1 mouse cellular context compared by ENCODE assay signal in the genomic region with DNA sequence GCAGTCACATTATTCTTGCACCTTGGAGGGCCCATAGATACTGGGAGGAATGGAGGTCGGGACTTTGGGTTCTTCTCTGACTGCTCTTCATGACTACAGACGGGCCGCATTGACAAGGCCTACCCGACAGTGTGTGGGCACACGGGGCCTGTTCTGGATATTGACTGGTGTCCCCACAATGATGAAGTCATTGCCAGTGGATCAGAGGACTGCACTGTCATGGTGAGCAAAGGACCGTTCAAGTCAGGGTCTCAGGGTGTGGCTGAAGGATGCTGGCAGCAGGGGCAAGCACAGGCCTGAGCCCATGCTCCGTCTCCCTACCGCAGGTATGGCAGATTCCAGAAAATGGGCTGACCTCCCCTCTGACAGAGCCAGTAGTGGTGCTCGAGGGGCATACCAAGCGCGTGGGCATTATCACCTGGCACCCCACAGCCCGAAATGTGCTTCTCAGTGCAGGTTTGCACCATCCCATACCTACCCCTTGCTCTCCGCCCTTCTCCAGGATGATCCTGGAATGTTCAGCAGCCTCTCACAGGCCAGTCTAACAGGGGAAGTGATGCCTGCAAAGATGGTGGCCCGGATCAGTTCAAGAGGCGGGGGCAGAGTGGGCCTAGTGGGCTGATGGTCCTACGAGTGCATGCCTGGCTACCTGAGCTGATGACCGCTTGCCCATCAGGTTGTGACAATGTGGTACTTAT.
A peak's percentile ranks its signal among the peaks of the same experiment; 100 is the strongest.
TF ChIP-seq lines count a peak whose summit lies in the region.

No protein-coding gene starts in this region.

TF ChIP-seq in CH12.LX, 34 proteins besides CTCF, POLR2A, EP300 and RAD21:
- TF ChIP-seq TBP (conservative IDR thresholded peaks at IDR 0.05; ENCODE audit: low read depth, low read length) (no peak), IRF4 (IDR thresholded peaks at IDR 0.05; ENCODE audit: low read depth, low read length) (no peak), ETS1 (conservative IDR thresholded peaks at IDR 0.05; ENCODE audit: low read depth, low read length) (no peak), NELFE (IDR thresholded peaks at IDR 0.05; ENCODE audit: low read depth, low read length) (no peak), SIN3A (IDR thresholded peaks at IDR 0.05; ENCODE audit: low read length) (peak; percentile 50; the same call in 1 of the 2 replicates), MXI1 (IDR thresholded peaks at IDR 0.05; ENCODE audit: low read depth, low read length) (0 out of 2 replicates have a peak, but pooled peaks have one; percentile 39), MAFK (IDR thresholded peaks at IDR 0.05; ENCODE audit: insufficient replicate concordance, low read length) (no peak), SMC3 (IDR thresholded peaks at IDR 0.05; ENCODE audit: low read depth, low read length) (no peak), ELF1 (IDR thresholded peaks at IDR 0.05; ENCODE audit: low read depth, low read length) (no peak), USF2 (conservative IDR thresholded peaks at IDR 0.05; ENCODE audit: low read depth, low read length) (no peak), JUN (IDR thresholded peaks at IDR 0.05; ENCODE audit: insufficient read depth, low read depth, low read length) (no peak), POLR2AphosphoS2 (IDR thresholded peaks at IDR 0.05; ENCODE audit: low read depth, low read length) (no peak), MAX (IDR thresholded peaks at IDR 0.05; ENCODE audit: low read length) (no peak), PAX5 (IDR thresholded peaks at IDR 0.05; ENCODE audit: low read length) (no peak), HCFC1 (IDR thresholded peaks at IDR 0.05; ENCODE audit: low read depth, low read length) (no peak), RCOR1 (conservative IDR thresholded peaks at IDR 0.05; ENCODE audit: low read depth, low read length) (no peak), CHD1 (IDR thresholded peaks at IDR 0.05; ENCODE audit: low read depth, low read length) (0 out of 2 replicates have a peak, but pooled peaks have one; percentile 26), GABPA (IDR thresholded peaks at IDR 0.05; ENCODE audit: insufficient replicate concordance, low read depth, low read length) (no peak), KAT2A (IDR thresholded peaks at IDR 0.05; ENCODE audit: insufficient replicate concordance, low read length) (no peak), E2F4 (IDR thresholded peaks at IDR 0.05; ENCODE audit: insufficient replicate concordance, low read depth, low read length) (no peak), MAZ (IDR thresholded peaks at IDR 0.05; ENCODE audit: low read depth, low read length) (0 out of 2 replicates have a peak, but pooled peaks have one; percentile 16), CHD2 (IDR thresholded peaks at IDR 0.05; ENCODE audit: low read length) (no peak), MEF2A (IDR thresholded peaks at IDR 0.05; ENCODE audit: borderline replicate concordance, low read depth, low read length) (no peak)
